Mouse (Mus musculus): ENCODE results near the gene Jph2. TPM values are rescaled to one million over a fixed set of nuclear protein-coding genes. Genes with fewer than 3 reads are reported as not detected.

The Jph2 gene
- 1.9 and 2.5 TPM in 2 replicates for polyA plus RNA-seq (2015; fragmentation: Nextera tagmentation; extraction: Ambion mirVana)

GRCm38 (mm10) chr2:163397905-163398304 lies at the start of gene Jph2:
Gene Jph2, minus strand, starts transcription at chr2:163397993.

GRCm38 (mm10) chr2:163438246-163438618 lies 40.4 kb upstream of the Jph2 start, which contains the start of gene Gdap1l1:
Gene Gdap1l1, plus strand, starts transcription at chr2:163438476.

GRCm38 (mm10) chr2:163424597-163424996 lies 26.8 kb upstream of the Jph2 start, which contains the start of gene Oser1:
Gene Oser1, minus strand, starts transcription at chr2:163424697.

Other genes with a start within 250 kb of the Jph2 start
- gene Tox2, start 194.9 kb downstream of the Jph2 start, polyA plus RNA-seq (2015; fragmentation: Nextera tagmentation; extraction: Ambion mirVana): 8.6 and 11.5 TPM in 2 replicates
- 60.5 and 68.4 TPM in 2 replicates for gene Oser1, start 26.7 kb upstream of the Jph2 start, polyA plus RNA-seq (2015; fragmentation: Nextera tagmentation; extraction: Ambion mirVana)
- 11.5 and 20.5 TPM in 2 replicates for gene Gdap1l1, start 40.5 kb upstream of the Jph2 start, polyA plus RNA-seq (2015; fragmentation: Nextera tagmentation; extraction: Ambion mirVana)
- gene Fitm2, start 74.6 kb upstream of the Jph2 start, polyA plus RNA-seq (2015; fragmentation: Nextera tagmentation; extraction: Ambion mirVana): 9.1 and 18.7 TPM in 2 replicates
- gene R3hdml, start 94.3 kb upstream of the Jph2 start, polyA plus RNA-seq (2015; fragmentation: Nextera tagmentation; extraction: Ambion mirVana): 0.16 and 0.25 TPM in 2 replicates
- 0.75 and 1.8 TPM in 2 replicates for gene Hnf4a, start 108.8 kb upstream of the Jph2 start, polyA plus RNA-seq (2015; fragmentation: Nextera tagmentation; extraction: Ambion mirVana)
- 11.5 and 13.9 TPM in 2 replicates for gene Ttpal, start 204.3 kb upstream of the Jph2 start, polyA plus RNA-seq (2015; fragmentation: Nextera tagmentation; extraction: Ambion mirVana)
- gene Serinc3, start 247.1 kb upstream of the Jph2 start, polyA plus RNA-seq (2015; fragmentation: Nextera tagmentation; extraction: Ambion mirVana): 83.9 and 126 TPM in 2 replicates

Measured in adrenal gland, postnatal 0 days (tissue).